Mouse (Mus musculus) myocyte (in vitro differentiated cells): ENCODE data around the gene Olfr67.

Experiments used
- CEBPB ChIP-seq: IDR thresholded peaks from 2 replicates; pipeline ENCODE4 v1.6.1; 2011; ENCODE audit warnings: mild to moderate bottlenecking, moderate library complexity; ENCODE audit not compliant: poor library complexity, insufficient read depth, severe bottlenecking
- POLR2A ChIP-seq: IDR thresholded peaks from one replicate; pipeline ENCODE4 v1.6.1; 2011; ENCODE audit warnings: low read depth, mild to moderate bottlenecking, control low read depth, moderate library complexity; ENCODE audit not compliant: insufficient read length
- POLR2AphosphoS2 ChIP-seq: IDR thresholded peaks from one replicate; pipeline ENCODE4 v1.6.1; 2011; ENCODE audit warnings: low read depth, control low read depth; ENCODE audit not compliant: insufficient read length

GRCm38 (mm10) chr7:103810296-103810695 lies 18.7 kb upstream of the Olfr67 start:
- TF ChIP-seq POLR2A (no peak), CEBPB (no peak), POLR2AphosphoS2 (no peak)
